Mouse (Mus musculus): Measurements from ENCODE around the gene Zrsr1.

DNA sequence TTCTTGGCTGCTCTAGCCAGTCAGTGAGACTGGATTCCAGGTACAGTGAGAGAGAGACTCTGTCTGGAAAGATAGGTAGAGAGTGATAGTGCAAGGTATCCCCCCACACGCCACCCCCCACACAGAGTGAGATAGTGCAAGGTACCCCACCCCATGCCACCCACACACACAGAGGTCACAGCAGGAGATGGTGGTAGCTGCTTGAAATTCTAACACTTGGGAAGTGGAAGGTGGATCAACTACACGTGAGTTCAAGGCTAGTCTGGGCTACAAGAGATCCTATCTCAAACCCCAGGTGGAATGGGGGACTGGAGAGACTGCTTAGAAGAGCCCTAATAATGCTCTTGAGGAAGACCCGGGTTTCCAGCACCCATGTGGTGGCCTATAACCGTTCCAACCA, 9.2 kb downstream of the Zrsr1 start:
- no peak for TF ChIP-seq USF1 (IDR thresholded peaks at IDR 0.05; ENCODE audit: low read depth, low read length)
- TF ChIP-seq ZMIZ1 (IDR thresholded peaks at IDR 0.05; ENCODE audit: low read depth, low read length): no peak

Data from MEL (cell line).